Mouse (Mus musculus): Measurements from ENCODE around the gene Ift46. TPM values are rescaled to one million over a fixed set of nuclear protein-coding genes. Genes with fewer than 3 reads are reported as not detected.

Ift46 gene
- total and polyA plus RNA-seq, 3 experiments, result 22.7 to 28.3 (median 27.8) TPM

DNA sequence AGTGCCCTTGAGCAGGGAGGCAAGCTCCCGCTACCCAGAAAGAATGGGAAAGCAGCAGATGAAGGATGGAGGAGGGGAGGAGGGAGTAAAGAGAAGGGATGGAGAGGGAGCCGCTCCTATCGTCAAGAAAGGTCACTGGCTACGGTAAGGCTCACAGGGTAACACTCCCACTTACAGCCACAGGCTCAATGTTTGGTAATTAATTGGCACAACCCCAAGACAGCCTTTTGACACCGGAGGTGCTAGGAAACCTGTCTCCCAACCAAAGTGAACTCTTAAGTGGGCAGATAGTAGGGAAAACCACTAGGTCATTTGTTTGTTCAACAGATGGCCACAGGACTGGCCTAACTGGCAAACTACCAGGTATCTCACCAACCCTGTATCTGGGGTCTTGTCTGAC is 39.4 kb downstream of the Ift46 start:
- intact Hi-C loops (cut with DNase I), result no loop called here
- no peak for TF ChIP-seq POLR2A (IDR thresholded peaks at IDR 0.05; ENCODE audit: insufficient read depth, low read depth, low read length)
- TF ChIP-seq EP300 (IDR thresholded peaks at IDR 0.05; ENCODE audit: insufficient read depth, low read depth, low read length), result no peak
- TF ChIP-seq CTCF (IDR thresholded peaks at IDR 0.05), result no peak
- H3K79me2 ChIP-seq (replicated peaks; ENCODE audit: control insufficient read depth, insufficient read depth, low read length), result no peaks in the 10 kb centered on the region
- no peaks in the 10 kb centered on the region for H3K36me3 ChIP-seq (ENCODE audit: control insufficient read depth, insufficient read depth, low read length)
- H3K27ac ChIP-seq, result no peak overlapping the region
- WGBS, result 64% methylated on average over 5 of the region's 5 CpGs
- no peak overlapping the region for H3K9ac ChIP-seq (ENCODE audit: low read depth, low read length)
- DNase-seq, result no peak
- no peak overlapping the region for H3K4me3 ChIP-seq
- no peaks in the 10 kb centered on the region for H3K4me1 ChIP-seq (ENCODE audit: control insufficient read depth, insufficient read depth, low read length)
- no peaks in the 10 kb centered on the region for H3K27me3 ChIP-seq (ENCODE audit: control insufficient read depth, insufficient read depth, low read length)

GRCm38 (mm10) chr9:44807778-44808177 is 40.1 kb downstream of the Ift46 start:
- no peak overlapping the region for H3K9ac ChIP-seq (ENCODE audit: low read depth, low read length)
- H3K79me2 ChIP-seq (replicated peaks; ENCODE audit: control insufficient read depth, insufficient read depth, low read length), result no peaks in the 10 kb centered on the region
- WGBS, result 95% methylated on average over 10 of the region's 10 CpGs
- no peaks in the 10 kb centered on the region for H3K36me3 ChIP-seq (ENCODE audit: control insufficient read depth, insufficient read depth, low read length)
- DNase-seq, result no peak
- no peaks in the 10 kb centered on the region for H3K27me3 ChIP-seq (ENCODE audit: control insufficient read depth, insufficient read depth, low read length)
- H3K4me1 ChIP-seq (ENCODE audit: control insufficient read depth, insufficient read depth, low read length), result no peaks in the 10 kb centered on the region
- intact Hi-C loops (cut with DNase I), result no loop called here
- TF ChIP-seq POLR2A (IDR thresholded peaks at IDR 0.05; ENCODE audit: insufficient read depth, low read depth, low read length) (no peak), EP300 (IDR thresholded peaks at IDR 0.05; ENCODE audit: insufficient read depth, low read depth, low read length) (no peak), CTCF (IDR thresholded peaks at IDR 0.05) (no peak)
- no peak overlapping the region for H3K27ac ChIP-seq
- H3K4me3 ChIP-seq, result no peak overlapping the region

GRCm38 (mm10) chr9:44810316-44810715 is 42.6 kb downstream of the Ift46 start:
- Histone ChIP-seq H3K27ac (no peak overlapping the region), H3K4me1 (ENCODE audit: control insufficient read depth, insufficient read depth, low read length) (no peaks in the 10 kb centered on the region), H3K79me2 (replicated peaks; ENCODE audit: control insufficient read depth, insufficient read depth, low read length) (no peaks in the 10 kb centered on the region), H3K9ac (ENCODE audit: low read depth, low read length) (no peak overlapping the region), H3K4me3 (no peak overlapping the region), H3K27me3 (ENCODE audit: control insufficient read depth, insufficient read depth, low read length) (no peaks in the 10 kb centered on the region), H3K36me3 (ENCODE audit: control insufficient read depth, insufficient read depth, low read length) (no peaks in the 10 kb centered on the region)
- no peak for DNase-seq
- whole genome bisulfite sequencing, result 75% methylated on average over 10 of the region's 10 CpGs
- intact Hi-C loops (cut with DNase I), result no loop called here
- TF ChIP-seq CTCF (IDR thresholded peaks at IDR 0.05) (no peak), EP300 (IDR thresholded peaks at IDR 0.05; ENCODE audit: insufficient read depth, low read depth, low read length) (no peak), POLR2A (IDR thresholded peaks at IDR 0.05; ENCODE audit: insufficient read depth, low read depth, low read length) (no peak)

- Histone ChIP-seq H3K79me2 (replicated peaks; ENCODE audit: control insufficient read depth, insufficient read depth, low read length) (no peaks in the 10 kb centered on the region), H3K9ac (ENCODE audit: low read depth, low read length) (no peak overlapping the region), H3K27ac (no peak overlapping the region), H3K36me3 (ENCODE audit: control insufficient read depth, insufficient read depth, low read length) (no peaks in the 10 kb centered on the region), H3K4me1 (ENCODE audit: control insufficient read depth, insufficient read depth, low read length) (no peaks in the 10 kb centered on the region), H3K27me3 (ENCODE audit: control insufficient read depth, insufficient read depth, low read length) (no peaks in the 10 kb centered on the region), H3K4me3 (no peak overlapping the region)
- WGBS, result 92% methylated on average over 8 of the region's 8 CpGs
- TF ChIP-seq CTCF (IDR thresholded peaks at IDR 0.05), result no peak
- TF ChIP-seq POLR2A (IDR thresholded peaks at IDR 0.05; ENCODE audit: insufficient read depth, low read depth, low read length), result no peak
- no peak for TF ChIP-seq EP300 (IDR thresholded peaks at IDR 0.05; ENCODE audit: insufficient read depth, low read depth, low read length)
- intact Hi-C loops (cut with DNase I), result no loop called here
- DNase-seq, result no peak
Measured at GRCm38 (mm10) chr9:44814179-44814578, 46.5 kb downstream of the Ift46 start.

GRCm38 (mm10) chr9:44817522-44817921 is 49.8 kb downstream of the Ift46 start:
- no peaks in the 10 kb centered on the region for H3K27me3 ChIP-seq (ENCODE audit: control insufficient read depth, insufficient read depth, low read length)
- intact Hi-C loops (cut with DNase I), result no loop called here
- no peak overlapping the region for H3K9ac ChIP-seq (ENCODE audit: low read depth, low read length)
- no peak overlapping the region for H3K27ac ChIP-seq
- no peak for TF ChIP-seq POLR2A (IDR thresholded peaks at IDR 0.05; ENCODE audit: insufficient read depth, low read depth, low read length)
- no peak for TF ChIP-seq EP300 (IDR thresholded peaks at IDR 0.05; ENCODE audit: insufficient read depth, low read depth, low read length)
- no peak for TF ChIP-seq CTCF (IDR thresholded peaks at IDR 0.05)
- no peaks in the 10 kb centered on the region for H3K4me1 ChIP-seq (ENCODE audit: control insufficient read depth, insufficient read depth, low read length)
- WGBS, result 63% methylated on average over 5 of the region's 5 CpGs
- H3K4me3 ChIP-seq, result no peak overlapping the region
- no peaks in the 10 kb centered on the region for H3K79me2 ChIP-seq (replicated peaks; ENCODE audit: control insufficient read depth, insufficient read depth, low read length)
- DNase-seq, result no peak
- H3K36me3 ChIP-seq (ENCODE audit: control insufficient read depth, insufficient read depth, low read length), result no peaks in the 10 kb centered on the region

GRCm38 (mm10) chr9:44819920-44820827 is 52.5 kb downstream of the Ift46 start:
- no peaks in the 10 kb centered on the region for H3K27me3 ChIP-seq (ENCODE audit: control insufficient read depth, insufficient read depth, low read length)
- no peak overlapping the region for H3K27ac ChIP-seq
- DNase-seq, result peak in 1 of 2 experiments; percentile 21
- no peak for TF ChIP-seq CTCF (IDR thresholded peaks at IDR 0.05)
- TF ChIP-seq POLR2A (IDR thresholded peaks at IDR 0.05; ENCODE audit: insufficient read depth, low read depth, low read length), result no peak
- no peak for TF ChIP-seq EP300 (IDR thresholded peaks at IDR 0.05; ENCODE audit: insufficient read depth, low read depth, low read length)
- H3K4me1 ChIP-seq (ENCODE audit: control insufficient read depth, insufficient read depth, low read length), result no peaks in the 10 kb centered on the region
- H3K4me3 ChIP-seq, result no peak overlapping the region
- no peaks in the 10 kb centered on the region for H3K79me2 ChIP-seq (replicated peaks; ENCODE audit: control insufficient read depth, insufficient read depth, low read length)
- H3K9ac ChIP-seq (ENCODE audit: low read depth, low read length), result no peak overlapping the region
- no peaks in the 10 kb centered on the region; the same call in 1 of the 2 replicates for H3K36me3 ChIP-seq (ENCODE audit: control insufficient read depth, insufficient read depth, low read length)
- intact Hi-C loops (cut with DNase I), result no loop called here
- 79% methylated on average over 15 of the region's 15 CpGs for WGBS
